Mouse (Mus musculus) cerebellum, adult 2 months (tissue): ENCODE data around the gene Rad50. TPM values are rescaled to one million over a fixed set of nuclear protein-coding genes. Genes with fewer than 3 reads are reported as not detected.

Source experiments
- DNase-seq, 2 experiments: peaks; one replicate each; pipeline ENCODE4 v3.0.0; 2021
- H3K27ac ChIP-seq: fragments of 200-500 bp; 2 replicates; pipeline ENCODE4 v1.5.1; 2012; ENCODE audit warnings: low read length, control low read depth, inconsistent platforms; ENCODE audit not compliant: insufficient read depth
- H3K27me3 ChIP-seq: fragments of 200-500 bp; 2 replicates; pipeline ENCODE4 v1.6.1; 2012; ENCODE audit warnings: inconsistent platforms, mild to moderate bottlenecking, low read length, moderate library complexity; ENCODE audit not compliant: control insufficient read depth, insufficient read depth
- H3K4me1 ChIP-seq: fragments of 200-500 bp; 2 replicates; pipeline ENCODE4 v1.6.1; 2011; ENCODE audit warnings: low read length; ENCODE audit not compliant: control insufficient read depth, insufficient read depth
- H3K4me3 ChIP-seq: fragments of 200-500 bp; replicated peaks from 2 replicates; pipeline ENCODE3; 2011; ENCODE audit warnings: mild to moderate bottlenecking, low read depth, low read length, control low read depth; ENCODE audit not compliant: insufficient read depth
- CTCF ChIP-seq: fragments of 200-500 bp; IDR thresholded peaks from 2 replicates; pipeline ENCODE4 v1.5.1; 2011; ENCODE audit warnings: low read depth, mild to moderate bottlenecking, control low read depth, low read length, moderate library complexity, borderline replicate concordance; ENCODE audit not compliant: insufficient read depth
- POLR2A ChIP-seq: fragments of 200-500 bp; IDR thresholded peaks from 2 replicates; pipeline ENCODE4 v1.6.1; 2011; ENCODE audit warnings: low read length, control low read depth, borderline replicate concordance; ENCODE audit not compliant: insufficient read depth
- WGBS: fragments of 180-500 bp; shearing (Covaris S2); methylation state at CpG from one replicate; pipeline ENCODE4 v1.1.7; 2018; 5-methylcytosine and 5-hydroxymethylcytosine counted together
- polyA plus RNA-seq: library from polyadenylated mRNA; depleted of rRNA; stranded (reverse); fragments of >200 nt; gene quantifications from 2 replicates; pipeline ENCODE4 v1.2.3, GENCODE M21; 2012

The Rad50 gene
- polyA plus RNA-seq, 1 experiment = 5.4 TPM

DNA sequence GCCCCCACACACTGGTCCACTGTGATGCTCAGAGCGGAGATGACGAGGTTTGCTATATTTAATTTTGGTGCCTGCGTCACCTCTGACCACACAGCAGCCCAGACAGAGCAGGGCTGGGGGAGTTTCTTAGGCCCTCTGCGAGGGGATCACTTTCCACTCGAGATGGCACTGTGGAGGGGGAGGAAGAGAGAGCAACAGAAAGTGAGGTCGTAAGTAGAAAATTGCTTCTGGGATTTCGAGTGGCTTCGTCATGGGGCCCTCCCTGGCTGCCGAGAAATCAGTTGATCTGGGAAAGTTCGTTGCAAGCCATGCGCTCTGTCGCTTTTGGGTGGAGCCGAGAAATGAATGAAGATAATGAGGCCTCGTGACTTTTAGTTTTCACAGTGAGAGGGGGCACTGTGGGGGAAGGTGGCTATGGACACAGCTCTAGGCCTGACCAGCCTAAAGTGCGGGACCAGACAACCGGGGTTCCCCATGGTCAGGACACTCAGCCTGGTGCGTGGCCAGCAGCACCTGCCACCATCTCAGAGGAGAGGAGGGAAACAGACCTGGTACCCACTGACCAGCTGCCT is 80.2 kb downstream of the Rad50 start:
- Histone ChIP-seq H3K4me1 (no peaks in the 10 kb centered on the region), H3K27ac (no peak overlapping the region), H3K27me3 (no peaks in the 10 kb centered on the region), H3K4me3 (no peak overlapping the region)
- 71% methylated on average over 17 of the region's 17 CpGs for WGBS
- DNase-seq = no peak
- TF ChIP-seq POLR2A (no peak), CTCF (no peak)

DNA sequence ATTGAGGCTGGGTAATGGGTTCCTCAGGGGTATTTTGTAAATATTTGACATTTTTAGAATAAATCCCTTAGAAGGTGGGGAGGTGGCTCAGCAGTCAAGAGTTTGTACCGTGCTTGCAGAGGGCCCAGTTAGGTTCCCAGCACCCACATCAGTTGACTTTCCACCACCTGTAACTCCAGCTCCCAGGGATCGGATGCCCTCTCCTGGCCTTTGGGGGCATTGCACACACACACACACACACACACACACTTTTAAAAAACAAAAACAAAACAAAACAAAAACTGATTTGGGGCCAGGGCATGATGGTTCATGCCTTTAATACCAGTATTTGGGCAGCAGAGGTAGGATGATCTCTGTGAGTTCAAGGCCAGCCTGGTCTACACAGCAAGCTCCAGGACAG is 83.0 kb downstream of the Rad50 start:
- no peak overlapping the region for H3K27ac ChIP-seq
- DNase-seq = no peak
- no peaks in the 10 kb centered on the region for H3K27me3 ChIP-seq
- no peaks in the 10 kb centered on the region for H3K4me1 ChIP-seq
- H3K4me3 ChIP-seq = no peak overlapping the region
- 98% methylated on average over 2 of the region's 2 CpGs for WGBS
- TF ChIP-seq POLR2A = no peak

DNA sequence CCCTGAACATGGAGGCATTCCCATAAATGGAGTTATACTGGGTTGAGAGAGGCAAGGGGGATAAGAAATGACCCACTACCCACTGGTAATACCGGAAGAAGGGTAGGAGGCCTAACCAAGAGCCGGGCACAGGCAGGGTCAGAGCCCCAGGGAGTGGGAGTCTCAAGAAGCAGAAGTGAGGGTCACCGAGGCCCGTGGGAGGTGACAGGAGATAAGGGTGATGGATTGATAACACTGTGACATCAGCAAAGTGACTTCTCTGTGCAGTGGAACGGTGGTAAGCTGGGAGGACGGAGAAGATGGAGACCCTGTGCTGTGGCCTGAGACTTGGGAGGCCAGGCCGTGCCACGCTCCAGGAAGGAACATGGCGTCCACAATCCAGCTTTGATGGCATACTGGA is 83.5 kb downstream of the Rad50 start:
- no peaks in the 10 kb centered on the region for H3K27me3 ChIP-seq
- no peak overlapping the region for H3K27ac ChIP-seq
- H3K4me1 ChIP-seq = no peaks in the 10 kb centered on the region
- WGBS = 94% methylated on average over 9 of the region's 9 CpGs
- no peak for DNase-seq
- TF ChIP-seq POLR2A (no peak), CTCF (no peak)
- no peak overlapping the region for H3K4me3 ChIP-seq

DNA sequence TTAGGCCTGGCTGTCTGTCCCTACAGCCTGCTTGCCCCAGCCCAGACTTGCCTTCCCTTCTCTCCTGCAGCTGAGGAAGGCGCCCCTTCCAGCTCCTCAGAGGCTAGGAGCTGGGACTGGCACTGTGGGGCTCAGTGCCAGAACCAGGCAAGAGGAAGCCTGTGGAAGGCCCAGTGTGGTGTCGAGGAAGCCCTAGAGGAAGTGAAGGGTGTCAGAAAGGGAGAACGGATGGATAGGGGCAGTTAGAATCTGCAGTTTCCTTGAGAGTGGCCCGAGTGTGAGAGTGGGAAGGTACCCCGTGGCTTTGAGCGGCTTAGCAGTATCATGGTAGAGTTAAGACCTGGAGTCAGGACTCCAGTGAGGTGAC is 84.7 kb downstream of the Rad50 start:
- no peak for DNase-seq
- Histone ChIP-seq H3K4me3 (no peak overlapping the region), H3K27me3 (no peaks in the 10 kb centered on the region), H3K4me1 (no peaks in the 10 kb centered on the region), H3K27ac (no peak overlapping the region)
- TF ChIP-seq CTCF (no peak), POLR2A (no peak)
- 66% methylated on average over 6 of the region's 6 CpGs for WGBS

DNA sequence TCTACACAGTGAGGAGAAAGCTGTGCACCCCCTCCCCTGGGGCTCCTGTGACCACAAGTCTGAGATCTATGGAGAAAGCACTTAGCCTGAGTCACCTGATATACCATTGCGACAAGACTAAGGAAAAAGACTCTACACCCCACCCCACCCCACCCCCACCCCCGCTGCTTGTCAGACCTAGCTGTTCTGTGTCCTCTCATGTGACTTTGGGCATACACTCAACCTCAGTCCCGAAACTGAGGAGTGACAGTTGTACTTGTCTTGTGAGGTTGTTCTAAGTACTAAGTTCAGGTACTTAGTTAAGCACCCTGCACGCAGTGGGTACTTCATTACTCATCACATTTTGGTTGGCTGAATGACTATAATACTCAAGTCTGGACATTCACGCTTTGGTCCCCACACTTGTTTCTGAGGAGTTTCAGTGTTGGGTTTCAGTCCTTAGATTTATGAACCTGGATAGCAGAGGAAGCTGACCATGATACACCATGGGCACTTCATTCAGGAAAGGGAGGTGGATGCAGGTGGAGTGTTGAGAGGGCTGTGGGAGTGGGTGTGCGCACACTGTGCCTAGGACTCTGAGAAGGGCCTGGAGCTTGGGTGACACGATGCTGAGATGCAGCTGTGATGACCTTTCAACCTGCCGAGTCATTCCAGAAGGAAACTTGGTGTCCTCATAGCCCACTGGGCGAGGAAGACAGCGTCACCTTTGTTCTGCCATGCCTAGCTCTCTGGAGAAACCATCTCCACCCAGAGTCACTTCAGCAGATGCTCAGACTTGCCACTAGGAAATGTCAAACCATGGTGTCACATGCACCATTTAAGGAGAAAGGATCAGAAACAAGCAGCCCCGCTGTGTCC is 85.3 kb downstream of the Rad50 start:
- no peak overlapping the region for H3K27ac ChIP-seq

DNA sequence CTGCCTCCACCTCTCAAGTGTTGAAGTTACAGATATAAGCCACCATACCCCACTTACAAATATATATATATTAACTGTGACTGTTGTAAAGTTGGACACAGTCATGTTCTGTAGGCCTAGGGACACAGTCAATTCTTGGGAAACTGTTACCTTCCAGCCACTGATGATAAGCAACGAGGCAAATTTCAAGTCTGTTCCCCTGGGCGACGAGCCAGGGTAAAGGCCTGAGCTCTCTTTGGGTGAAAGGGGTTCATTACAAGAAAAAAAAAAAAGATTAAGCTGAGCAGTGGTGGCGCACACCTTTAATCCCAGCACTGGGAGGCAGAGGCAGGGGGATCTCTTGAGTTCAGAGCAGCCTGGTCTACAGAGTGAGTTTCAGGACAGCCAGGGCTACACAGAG is 87.0 kb downstream of the Rad50 start:
- WGBS = 86% methylated on average over 4 of the region's 4 CpGs
- Histone ChIP-seq H3K4me3 (no peak overlapping the region), H3K4me1 (no peaks in the 10 kb centered on the region), H3K27ac (no peak overlapping the region), H3K27me3 (no peaks in the 10 kb centered on the region)
- DNase-seq = no peak
- TF ChIP-seq CTCF (no peak), POLR2A (no peak)

More for the DNA sequence above, 85.3 kb downstream of the Rad50 start:
- Histone ChIP-seq H3K4me3 (no peak overlapping the region), H3K27me3 (no peaks in the 10 kb centered on the region), H3K4me1 (no peaks in the 10 kb centered on the region)
- no peak for DNase-seq
- TF ChIP-seq CTCF (no peak), POLR2A (no peak)
- WGBS = 92% methylated on average over 11 of the region's 11 CpGs

DNA sequence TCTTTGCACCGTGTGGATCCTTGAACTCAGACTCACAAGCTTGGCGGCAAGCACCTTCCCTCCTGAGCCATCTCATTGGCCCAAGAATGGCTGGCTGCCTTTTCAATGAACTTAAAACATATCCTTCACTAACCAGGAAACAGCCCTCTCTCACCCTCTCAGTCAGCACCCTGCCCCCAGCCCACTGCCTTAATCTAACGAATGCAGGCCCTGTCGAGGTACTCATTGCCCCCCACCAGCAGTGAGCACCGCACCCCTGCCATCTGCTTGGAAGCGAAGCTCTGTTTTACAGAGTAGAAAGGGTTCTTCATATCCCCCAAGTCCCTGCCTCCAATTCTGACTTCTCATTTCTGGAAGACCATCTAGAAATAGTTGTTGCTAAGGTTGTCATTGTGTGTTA is 87.7 kb downstream of the Rad50 start:
- TF ChIP-seq CTCF = no peak
- TF ChIP-seq POLR2A = no peak
- no peak overlapping the region for H3K27ac ChIP-seq
- H3K4me1 ChIP-seq = no peaks in the 10 kb centered on the region
- H3K27me3 ChIP-seq = no peaks in the 10 kb centered on the region
- no peak overlapping the region for H3K4me3 ChIP-seq
- no peak for DNase-seq
- WGBS = 58% methylated on average over 6 of the region's 6 CpGs

DNA sequence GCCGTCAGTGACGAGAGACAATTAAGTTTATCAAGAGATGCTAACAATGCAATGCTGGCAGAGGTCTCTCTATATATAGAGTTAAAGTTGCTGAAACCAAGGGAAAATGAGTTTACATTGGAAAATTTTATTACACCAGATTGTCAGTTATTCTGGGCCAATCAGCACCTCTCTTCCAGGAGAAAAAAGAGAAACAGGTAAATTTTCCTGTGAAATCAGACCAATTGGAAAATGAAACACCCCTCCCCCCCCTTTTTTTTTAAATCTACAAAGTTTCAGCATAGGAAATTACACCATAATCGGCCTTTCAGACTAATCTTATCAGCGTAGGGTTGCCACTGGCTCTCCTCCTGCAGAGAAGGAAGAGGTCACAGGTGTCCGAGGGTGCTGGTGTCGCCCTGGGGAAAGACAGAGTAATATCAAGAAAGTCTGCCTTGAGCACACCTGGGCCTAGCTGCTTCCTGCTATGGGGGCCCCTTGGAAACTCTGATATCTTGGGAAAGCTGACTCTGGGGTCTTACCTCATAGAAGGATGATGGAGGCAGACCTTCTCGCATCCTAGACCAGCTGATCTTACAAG is 88.4 kb downstream of the Rad50 start, which contains the start of gene Il4:
Gene Il4 (minus strand): TSS at position 51 of the 580 bp plus-strand sequence.
- Histone ChIP-seq H3K4me3 (no peak within 1 kb of the TSS), H3K27me3 (no peaks in the 10 kb centered on the region), H3K4me1 (no peaks in the 10 kb centered on the region), H3K27ac (no peak within 1 kb of the TSS)
- no peak for TF ChIP-seq POLR2A
- no peak for TF ChIP-seq CTCF
- WGBS = 92% methylated on average over 7 of the region's 7 CpGs
- DNase-seq = no peak
